28 mouse cellular contexts compared by ENCODE assay signal in genomic region chr4:32334765-32335164, GRCm38 (mm10).
DNase-seq lines count a peak whose midpoint lies in the region; ATAC-seq lines count a peak whose summit lies in the region.
"Had no signal": no experiment of that assay in that cellular context is flagged by ENCODE, and none has a peak within 500 bp of the region (broad histone marks: within the 10 kb centered on the region; RNA-seq: fewer than 3 reads in every experiment).

No protein-coding gene starts in this region.

- peak; percentile 22 for ATAC-seq in CD4-positive, CD25-positive, alpha-beta regulatory T cell, adult 4 months
- peak; percentile 28 for ATAC-seq in inflammation-experienced regulatory T-cells, adult 6 months
- ATAC-seq: forebrain, embryonic 16.5 days; hindbrain, embryonic 16.5 days had no signal

- H3K27ac ChIP-seq in heart, embryonic 10.5 days, result no peak overlapping the region
- H3K27ac ChIP-seq: embryonic facial prominence, embryonic 10.5 days; embryonic facial prominence, embryonic 13.5 days; forebrain, embryonic 12.5 days; hindbrain, embryonic 10.5 days; hindbrain, embryonic 13.5 days had no signal

- no peaks in the 10 kb centered on the region for H3K27me3 ChIP-seq in heart, embryonic 10.5 days (ENCODE audit: insufficient read depth, poor library complexity, severe bottlenecking)
- H3K27me3 ChIP-seq: embryonic facial prominence, embryonic 13.5 days; forebrain, embryonic 12.5 days; heart, embryonic 12.5 days; heart, embryonic 15.5 days; hindbrain, embryonic 13.5 days had no signal

- 77% methylated on average over 5 of the region's 5 CpGs for WGBS in heart, embryonic 10.5 days

- no peaks in the 10 kb centered on the region for H3K9me3 ChIP-seq in heart, embryonic 10.5 days
- H3K9me3 ChIP-seq: embryonic facial prominence, embryonic 10.5 days; embryonic facial prominence, embryonic 13.5 days; forebrain, embryonic 12.5 days; heart, embryonic 12.5 days; heart, embryonic 15.5 days; hindbrain, embryonic 10.5 days; hindbrain, embryonic 13.5 days had no signal

- DNase-seq in heart, adult 11 months, result peak; percentile 41
- DNase-seq in heart, embryonic 10.5 days (ENCODE audit: low spot score), result no peak
- no peak for DNase-seq in layer of hippocampus, postnatal 14 days (ENCODE audit: low spot score in 2 of 2)
- no peak for DNase-seq in T-cell, adult 2 months (ENCODE audit: low spot score)
- no peak for DNase-seq in adrenal gland, adult 18-20 months (ENCODE audit: low spot score in 2 of 2)
- DNase-seq: adrenal gland, adult 8-10 months; adrenal gland, postnatal 25 days; cerebellum, adult 11-12 months; cerebellum, adult 8-10 months; cerebellum, postnatal 10 days; cerebellum, postnatal 36 days; embryo, embryonic 11 days; gastrocnemius, postnatal 10 days; gastrocnemius, postnatal 36 days; heart, postnatal 10 days; heart, postnatal 36 days had no signal

- peaks cover 67% of the 10 kb centered on the region for H3K4me1 ChIP-seq in heart, embryonic 10.5 days

- no peaks in the 10 kb centered on the region for H3K36me3 ChIP-seq in heart, embryonic 10.5 days
- H3K36me3 ChIP-seq: embryonic facial prominence, embryonic 13.5 days; heart, embryonic 12.5 days; heart, embryonic 15.5 days had no signal

- H3K4me3 ChIP-seq in heart, embryonic 10.5 days, result no peak overlapping the region
- H3K4me3 ChIP-seq: embryonic facial prominence, embryonic 10.5 days; embryonic facial prominence, embryonic 13.5 days; erythroblast, embryonic 14.5 days; forebrain, embryonic 12.5 days; heart, embryonic 12.5 days; heart, embryonic 15.5 days; hindbrain, embryonic 10.5 days; hindbrain, embryonic 13.5 days had no signal
